Mouse (Mus musculus) myocyte (in vitro differentiated cells): Measurements from ENCODE around the gene Chd2.

Source experiments
- CEBPB ChIP-seq: IDR thresholded peaks from 2 replicates; pipeline ENCODE4 v1.6.1; 2011; ENCODE audit warnings: mild to moderate bottlenecking, moderate library complexity; ENCODE audit not compliant: poor library complexity, insufficient read depth, severe bottlenecking
- E2F4 ChIP-seq: IDR thresholded peaks from one replicate; pipeline ENCODE4 v1.6.1; 2011; ENCODE audit warnings: mild to moderate bottlenecking, control low read depth, moderate library complexity; ENCODE audit not compliant: insufficient read depth
- MAX ChIP-seq: IDR thresholded peaks from one replicate; pipeline ENCODE4 v1.6.1; 2011; ENCODE audit warnings: low read depth, mild to moderate bottlenecking, control low read depth
- MYOG ChIP-seq, 3 experiments: IDR thresholded peaks; one replicate each; pipeline ENCODE4 v1.6.1; 2011; ENCODE audit warnings: control low read depth in 2 of 3, low read depth in 2 of 3, mild to moderate bottlenecking in 2 of 3; ENCODE audit not compliant: insufficient read length in 2 of 3, control insufficient read depth in 1 of 3, insufficient read depth in 1 of 3
- POLR2A ChIP-seq: IDR thresholded peaks from one replicate; pipeline ENCODE4 v1.6.1; 2011; ENCODE audit warnings: low read depth, mild to moderate bottlenecking, control low read depth, moderate library complexity; ENCODE audit not compliant: insufficient read length
- POLR2AphosphoS2 ChIP-seq: IDR thresholded peaks from one replicate; pipeline ENCODE4 v1.6.1; 2011; ENCODE audit warnings: low read depth, control low read depth; ENCODE audit not compliant: insufficient read length
- REST ChIP-seq: IDR thresholded peaks from one replicate; pipeline ENCODE4 v1.6.1; 2011; ENCODE audit warnings: mild to moderate bottlenecking, control low read depth, moderate library complexity; ENCODE audit not compliant: insufficient read depth, insufficient read length
- USF1 ChIP-seq: IDR thresholded peaks from one replicate; pipeline ENCODE4 v1.6.1; 2011; ENCODE audit warnings: low read depth, mild to moderate bottlenecking, control low read depth, moderate library complexity

- TF ChIP-seq MYOG (IDR thresholded peaks at IDR 0.05; ENCODE audit: control insufficient read depth in 1 of 3, insufficient read depth in 1 of 3, insufficient read length in 2 of 3, low read depth in 2 of 3) = no peak
- no peak for TF ChIP-seq POLR2A
- no peak for TF ChIP-seq CEBPB
- TF ChIP-seq MAX = no peak
- no peak for TF ChIP-seq E2F4
- no peak for TF ChIP-seq USF1
- TF ChIP-seq REST = no peak
- no peak for TF ChIP-seq POLR2AphosphoS2
These were observed 30.9 kb upstream of the Chd2 start for GRCm38 (mm10) chr7:73572571-73572970.
